Mouse (Mus musculus) embryo, embryonic 11 days (tissue): ENCODE data around the gene Gtf2f1.

ENCODE experiments used
- DNase-seq: peaks from one replicate; pipeline ENCODE4 v3.0.0-alpha.2; 2015

The Gtf2f1 gene

GRCm38 (mm10) chr17:57001228-57001627 lies 9.9 kb downstream of the Gtf2f1 start:
- DNase-seq = no peak

GRCm38 (mm10) chr17:56999968-57000609 lies 11.0 kb downstream of the Gtf2f1 start, which contains the start of gene Pspn:
Gene Pspn (minus strand): TSS chr17:57000018.
- DNase-seq = no peak

GRCm38 (mm10) chr17:56999414-56999813 lies 11.7 kb downstream of the Gtf2f1 start:
- no peak for DNase-seq

GRCm38 (mm10) chr17:56997029-56997667 lies 13.9 kb downstream of the Gtf2f1 start, which contains the start of gene Alkbh7:
Gene Alkbh7 (plus strand): TSS chr17:56997339.
- peak; percentile 97 for DNase-seq

- no peak for DNase-seq
Measured at GRCm38 (mm10) chr17:56996506-56996905, 14.6 kb downstream of the Gtf2f1 start.

- no peak for DNase-seq
Measured at GRCm38 (mm10) chr17:56995046-56995445, 16.0 kb downstream of the Gtf2f1 start.

- no peak for DNase-seq
Measured at GRCm38 (mm10) chr17:56990966-56991365, 20.1 kb downstream of the Gtf2f1 start.

GRCm38 (mm10) chr17:56990115-56990746 lies 20.9 kb downstream of the Gtf2f1 start, which contains the start of gene Clpp:
Gene Clpp (plus strand): TSS chr17:56990305.
- peak; percentile 96 for DNase-seq

GRCm38 (mm10) chr17:56989467-56990114 lies 21.5 kb downstream of the Gtf2f1 start:
- peak; percentile 91 for DNase-seq

- DNase-seq = no peak
Measured at GRCm38 (mm10) chr17:56988921-56989430, 22.1 kb downstream of the Gtf2f1 start.

- DNase-seq = no peak
Measured at GRCm38 (mm10) chr17:56988441-56988840, 22.6 kb downstream of the Gtf2f1 start.

- DNase-seq = no peak
Measured at GRCm38 (mm10) chr17:56986105-56986805, 24.8 kb downstream of the Gtf2f1 start.

GRCm38 (mm10) chr17:56985656-56986055 lies 25.4 kb downstream of the Gtf2f1 start:
- DNase-seq = no peak

GRCm38 (mm10) chr17:56984886-56985285 lies 26.2 kb downstream of the Gtf2f1 start:
- DNase-seq = no peak

- no peak for DNase-seq
Measured at GRCm38 (mm10) chr17:56982013-56982412, 29.1 kb downstream of the Gtf2f1 start, which contains the start of gene Acer1. Gene Acer1 (minus strand): TSS chr17:56982126.

GRCm38 (mm10) chr17:56981049-56981448 lies 30.0 kb downstream of the Gtf2f1 start:
- DNase-seq = no peak

GRCm38 (mm10) chr17:56979524-56979923 lies 31.6 kb downstream of the Gtf2f1 start:
- no peak for DNase-seq

- DNase-seq = no peak
Measured at GRCm38 (mm10) chr17:56976531-56977390, 34.3 kb downstream of the Gtf2f1 start.

GRCm38 (mm10) chr17:56975391-56975790 lies 35.7 kb downstream of the Gtf2f1 start:
- no peak for DNase-seq

- DNase-seq = no peak
Measured at GRCm38 (mm10) chr17:56974708-56975240, 36.3 kb downstream of the Gtf2f1 start.
